Mouse (Mus musculus) heart, adult 11 months (tissue): Measurements from ENCODE around the gene Hist2h2bb.

Experiments used
- DNase-seq: peaks from one replicate; pipeline ENCODE4 v3.0.0; 2022

Gene Hist2h2bb

DNA sequence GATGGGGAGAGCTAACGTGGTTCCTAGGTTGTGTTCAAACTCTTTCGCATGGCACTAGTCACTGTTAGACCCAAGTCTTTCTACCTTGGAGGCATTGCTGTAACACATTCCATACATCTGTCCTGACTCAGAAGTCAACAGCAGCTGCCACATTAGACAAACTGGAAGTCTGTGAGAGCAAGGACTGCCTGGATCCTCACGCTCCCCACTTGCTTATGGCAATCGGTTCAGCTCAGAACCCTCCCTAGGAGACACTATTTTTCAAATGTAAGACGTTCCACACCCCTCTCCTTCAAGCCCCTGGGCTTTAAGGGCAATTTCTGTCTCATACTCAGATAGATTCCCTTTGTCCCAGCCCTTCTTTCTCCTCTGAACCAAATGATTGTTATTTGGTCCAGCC is 32.5 kb downstream of the Hist2h2bb start:
- DNase-seq, result peak; percentile 58

GRCm38 (mm10) chr3:96306506-96306905 is 37.0 kb downstream of the Hist2h2bb start:
- DNase-seq, result peak; percentile 76

DNA sequence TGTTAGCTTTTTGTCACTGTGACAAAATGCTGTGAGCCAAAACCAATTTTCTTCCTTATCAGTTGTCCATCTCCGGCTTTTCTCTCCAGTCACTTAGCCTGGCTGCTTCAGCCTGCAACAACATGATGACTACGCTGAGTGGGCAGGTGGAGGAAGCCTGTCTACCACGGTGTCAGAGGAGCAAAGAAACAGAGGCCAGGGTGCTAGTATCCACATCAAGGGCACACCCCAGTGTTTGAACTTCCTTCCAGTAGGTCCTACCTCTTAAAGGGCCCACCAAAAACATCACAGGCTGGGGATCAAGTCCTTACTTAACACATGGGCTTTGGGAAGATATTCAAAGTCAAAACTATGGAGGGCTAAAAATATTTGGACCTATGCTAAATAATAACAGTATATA is 39.9 kb downstream of the Hist2h2bb start:
- DNase-seq, result peak; percentile 80

DNA sequence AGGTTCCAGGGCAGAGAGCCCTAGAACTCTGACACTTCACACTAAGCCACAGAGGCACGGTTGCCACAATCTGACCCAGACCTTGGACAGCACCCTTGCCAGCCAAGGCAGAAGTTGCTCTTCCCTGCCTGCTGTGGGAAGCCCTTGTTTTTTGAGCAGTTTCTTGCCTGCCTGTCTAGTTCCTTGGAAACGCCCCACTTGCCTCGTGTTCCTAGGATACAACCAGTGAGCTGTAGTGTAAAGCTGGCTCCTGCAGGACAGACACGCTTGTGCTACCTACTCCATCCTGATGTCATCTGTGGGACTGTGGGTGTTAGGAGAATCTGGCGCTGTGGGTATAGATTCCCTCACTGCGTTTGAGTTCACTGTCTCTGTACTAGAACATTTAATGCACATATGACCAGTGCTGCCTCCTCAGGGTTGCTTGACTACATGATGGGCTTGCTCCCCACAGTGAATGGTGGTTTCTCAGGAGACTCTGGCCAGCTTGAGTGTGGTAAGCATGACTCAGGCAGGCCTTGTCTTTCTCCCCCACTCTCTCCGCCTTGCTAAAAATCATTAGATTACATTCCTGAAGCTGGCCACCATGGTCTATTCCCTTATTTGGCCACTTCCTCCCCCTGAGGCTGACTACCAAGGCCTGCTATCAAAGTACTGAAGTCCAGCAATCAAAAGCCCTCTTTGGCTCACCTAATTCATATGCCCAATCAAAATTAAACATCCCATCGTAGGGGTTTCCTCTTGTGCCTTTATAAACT is 43.0 kb downstream of the Hist2h2bb start:
- DNase-seq, result peak; percentile 64
